1 mouse cellular context compared by ENCODE assay signal in genomic region chr9:121474771-121475170, GRCm38 (mm10).
TF ChIP-seq lines count a peak whose summit lies in the region.

No protein-coding gene starts in this region.

TF ChIP-seq in CH12.LX, 34 proteins besides CTCF, POLR2A, EP300 and RAD21 (continued from another document):
- no peak; the same call in 1 of the 2 replicates for TF ChIP-seq SMC3 (IDR thresholded peaks at IDR 0.05; ENCODE audit: low read depth, low read length)
- TF ChIP-seq ZNF384 (IDR thresholded peaks at IDR 0.05; ENCODE audit: low read depth, low read length): no peak
- no peak for TF ChIP-seq ETS1 (conservative IDR thresholded peaks at IDR 0.05; ENCODE audit: low read depth, low read length)
